Mouse (Mus musculus): Measurements from ENCODE around the gene Taf11.

GRCm38 (mm10) chr17:27920676-27921075 is 11.0 kb upstream of the Taf11 start:
- TF ChIP-seq POLR2A (IDR thresholded peaks at IDR 0.05; ENCODE audit: low read depth, low read length) (no peak), CTCF (IDR thresholded peaks at IDR 0.05; ENCODE audit: extremely low read depth, insufficient read length, insufficient replicate concordance, low read depth, low read length) (no peak)
